In the genomic region with DNA sequence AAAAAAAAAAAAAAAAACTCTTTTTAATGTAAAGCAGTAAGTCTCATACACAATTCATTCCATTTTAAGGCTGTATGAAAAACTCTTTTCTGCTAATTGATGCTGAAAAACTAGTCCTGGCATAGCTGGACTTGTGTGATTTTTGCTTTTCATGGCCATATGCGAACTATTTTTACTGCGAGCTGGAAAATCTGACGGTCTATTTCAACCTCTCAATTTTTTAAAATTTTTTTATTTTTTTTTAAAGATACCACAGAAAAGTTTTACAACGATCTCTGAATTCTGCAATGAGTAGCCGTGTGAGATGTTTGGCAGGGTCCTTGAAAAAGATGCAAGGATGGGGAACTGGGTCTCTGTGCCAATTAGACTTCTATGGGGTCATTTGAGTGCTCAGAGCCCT, we compare ENCODE assay signal across 15 mouse cellular contexts.
A peak's percentile ranks its signal among the peaks of the same experiment; 100 is the strongest.
DNase-seq lines count a peak whose midpoint lies in the region; ATAC-seq lines count a peak whose summit lies in the region.
"Had no signal": no experiment of that assay in that cellular context is flagged by ENCODE, and none has a peak within 500 bp of the region (broad histone marks: within the 10 kb centered on the region; RNA-seq: fewer than 3 reads in every experiment).

No protein-coding gene starts in this region.

- H3K4me3 ChIP-seq in forebrain, embryonic 16.5 days (replicated peaks; ENCODE audit: low read length), result no peak overlapping the region
- H3K4me3 ChIP-seq in forebrain, embryonic 10.5 days, result no peak overlapping the region
- no peak overlapping the region for H3K4me3 ChIP-seq in midbrain, embryonic 10.5 days
- H3K4me3 ChIP-seq: embryonic facial prominence, embryonic 10.5 days; embryonic facial prominence, embryonic 12.5 days; forebrain, embryonic 12.5 days had no signal

- peaks cover 35% of the 10 kb centered on the region for H3K4me1 ChIP-seq in forebrain, embryonic 16.5 days (replicated peaks; ENCODE audit: control insufficient read depth, insufficient read depth, low read length)
- H3K4me1 ChIP-seq in forebrain, embryonic 10.5 days, result peaks cover 50% of the 10 kb centered on the region
- H3K4me1 ChIP-seq in midbrain, embryonic 10.5 days, result peaks cover 37% of the 10 kb centered on the region

- H3K27me3 ChIP-seq in forebrain, embryonic 16.5 days (replicated peaks; ENCODE audit: control insufficient read depth, insufficient read depth, low read length), result no peaks in the 10 kb centered on the region
- H3K27me3 ChIP-seq in forebrain, embryonic 10.5 days (ENCODE audit: poor library complexity, severe bottlenecking), result peaks cover 30% of the 10 kb centered on the region
- peaks cover 18% of the 10 kb centered on the region for H3K27me3 ChIP-seq in midbrain, embryonic 10.5 days (ENCODE audit: low read depth, poor library complexity, severe bottlenecking)

- 54% methylated on average over 5 of the region's 5 CpGs for WGBS in forebrain, embryonic 16.5 days
- WGBS in forebrain, embryonic 10.5 days, result 93% methylated on average over 5 of the region's 5 CpGs
- 97% methylated on average over 5 of the region's 5 CpGs for WGBS in midbrain, embryonic 10.5 days

- no peak overlapping the region for H3K9ac ChIP-seq in forebrain, embryonic 16.5 days (replicated peaks; ENCODE audit: low read depth, low read length)
- H3K9ac ChIP-seq: embryonic facial prominence, embryonic 12.5 days; forebrain, embryonic 12.5 days had no signal

- H3K4me2 ChIP-seq in forebrain, embryonic 16.5 days (ENCODE audit: low read length), result no peak overlapping the region
- H3K4me2 ChIP-seq: embryonic facial prominence, embryonic 12.5 days; forebrain, embryonic 12.5 days had no signal

- peak overlapping the region; percentile 55 for H3K27ac ChIP-seq in forebrain, embryonic 16.5 days (ENCODE audit: low read length)
- no peak overlapping the region for H3K27ac ChIP-seq in forebrain, embryonic 10.5 days
- no peak overlapping the region for H3K27ac ChIP-seq in midbrain, embryonic 10.5 days (replicated peaks)
- H3K27ac ChIP-seq: embryonic facial prominence, embryonic 10.5 days; embryonic facial prominence, embryonic 12.5 days; forebrain, embryonic 12.5 days had no signal

- no peaks in the 10 kb centered on the region for H3K9me3 ChIP-seq in forebrain, embryonic 16.5 days (ENCODE audit: control insufficient read depth, low read length)
- no peaks in the 10 kb centered on the region; the same call in 1 of the 2 replicates for H3K9me3 ChIP-seq in forebrain, embryonic 10.5 days
- H3K9me3 ChIP-seq in midbrain, embryonic 10.5 days (replicated peaks), result no peaks in the 10 kb centered on the region
- H3K9me3 ChIP-seq: embryonic facial prominence, embryonic 10.5 days; embryonic facial prominence, embryonic 12.5 days; forebrain, embryonic 12.5 days had no signal

- H3K36me3 ChIP-seq in forebrain, embryonic 16.5 days (ENCODE audit: control insufficient read depth, insufficient read depth), result no peaks in the 10 kb centered on the region
- no peaks in the 10 kb centered on the region for H3K36me3 ChIP-seq in forebrain, embryonic 10.5 days (replicated peaks)
- H3K36me3 ChIP-seq in midbrain, embryonic 10.5 days, result no peaks in the 10 kb centered on the region
- H3K36me3 ChIP-seq: embryonic facial prominence, embryonic 10.5 days; embryonic facial prominence, embryonic 12.5 days; forebrain, embryonic 12.5 days had no signal

- no peak for DNase-seq in forebrain, embryonic 10.5 days (ENCODE audit: extremely low spot score, low spot score)
- DNase-seq in left cerebral cortex, adult 11 months (ENCODE audit: low spot score), result peak; percentile 8
- DNase-seq in left cerebral cortex, postnatal 36 days (ENCODE audit: low spot score in 2 of 2), result no peak
- DNase-seq in telencephalon, adult 2 months (ENCODE audit: low read depth, low spot score), result peak; percentile 71
- DNase-seq in midbrain, embryonic 10.5 days (ENCODE audit: low spot score), result no peak
- DNase-seq: adrenal gland, adult 2 months; adrenal gland, postnatal 10 days; adrenal gland, postnatal 25 days; cerebellum, adult 11-12 months; cerebellum, adult 2 months; cerebellum, adult 9-10 months had no signal

- ATAC-seq in forebrain, embryonic 16.5 days, result no peak

- intact Hi-C loops in left cerebral cortex, postnatal 36 days (cut with DNase I), result no loop called here

Comparison
In these comparisons a context has a peak if more than half of its experiments do, and no peak if none do; other contexts are left out.
1. DNase-seq: peak in left cerebral cortex, adult 11 months (single experiment) and telencephalon, adult 2 months (single experiment); none in forebrain, embryonic 10.5 days (single experiment), left cerebral cortex, postnatal 36 days (0 of 2) and midbrain, embryonic 10.5 days (single experiment).